Mouse (Mus musculus) midbrain, postnatal 0 days (tissue): ENCODE results near the gene Calcrl. TPM values are rescaled to one million over a fixed set of nuclear protein-coding genes. Genes with fewer than 3 reads are reported as not detected.
A peak's percentile ranks its signal among the peaks of the same experiment; 100 is the strongest.

ENCODE experiments used
- ATAC-seq: fragments of 200-750 bp; cut with Nextera tagmentation; 2 replicates; pipeline ENCODE4 v1.8.0; 2017; ENCODE audit warnings: moderate number of reproducible peaks, mild to moderate bottlenecking, moderate TSS enrichment, moderate library complexity; ENCODE audit not compliant: low FRiP score
- DNase-seq: peaks from one replicate; pipeline ENCODE4 v3.0.0-alpha.2; 2015; ENCODE audit warnings: low spot score
- H3K27ac ChIP-seq: fragments of 300-500 bp; sonication (generic); 2 replicates; pipeline ENCODE4 v1.5.1; 2014; ENCODE audit warnings: low read depth, mild to moderate bottlenecking, low read length, mixed read lengths
- H3K27me3 ChIP-seq: fragments of 300-500 bp; sonication (generic); 2 replicates; pipeline ENCODE4 v1.6.1; 2014; ENCODE audit warnings: low read length, control low read depth, mixed read lengths; ENCODE audit not compliant: insufficient read depth
- H3K36me3 ChIP-seq: fragments of 300-500 bp; sonication (generic); 2 replicates; pipeline ENCODE4 v1.6.1; 2014; ENCODE audit warnings: low read length, control low read depth, mixed read lengths; ENCODE audit not compliant: insufficient read depth
- H3K4me1 ChIP-seq: fragments of 300-500 bp; sonication (generic); 2 replicates; pipeline ENCODE4 v1.6.1; 2014; ENCODE audit warnings: mild to moderate bottlenecking, control low read depth, antibody characterized with exemption, low read length, mixed read lengths; ENCODE audit not compliant: insufficient read depth
- H3K4me2 ChIP-seq: fragments of 300-500 bp; sonication (generic); 2 replicates; pipeline ENCODE4 v1.6.1; 2014; ENCODE audit warnings: low read depth, mild to moderate bottlenecking, low read length, mixed read lengths; ENCODE audit not compliant: poor library complexity, severe bottlenecking
- H3K4me3 ChIP-seq: fragments of 300-500 bp; sonication (generic); 2 replicates; pipeline ENCODE4 v1.5.1; 2014; ENCODE audit warnings: low read depth, mild to moderate bottlenecking, low read length, moderate library complexity
- H3K9ac ChIP-seq: fragments of 300-500 bp; sonication (generic); replicated peaks from 2 replicates; pipeline ENCODE4 v1.6.1; 2014; ENCODE audit warnings: mild to moderate bottlenecking, low read length, moderate library complexity, mixed read lengths; ENCODE audit not compliant: poor library complexity, severe bottlenecking
- H3K9me3 ChIP-seq: fragments of 300-500 bp; sonication (generic); 2 replicates; pipeline ENCODE4 v1.6.1; 2016; ENCODE audit warnings: low read length, control low read depth
- CTCF ChIP-seq: IDR thresholded peaks from 2 replicates; pipeline ENCODE4 v1.5.1; 2016; ENCODE audit warnings: antibody characterized with exemption, mild to moderate bottlenecking
- WGBS: fragments of 180-500 bp; shearing (Covaris S2); extraction: QIAGEN DNeasy Blood & Tissue Kit; methylation state at CpG from one replicate; pipeline ENCODE4 v1.1.7; 2014; 5-methylcytosine and 5-hydroxymethylcytosine counted together
- polyA plus RNA-seq: library from polyadenylated mRNA; unstranded; fragments of >200 nt; fragmentation: Nextera tagmentation; extraction: Ambion mirVana; gene quantifications from 2 replicates; pipeline ENCODE4 v1.2.1, GENCODE M21; 2015
- total RNA-seq: library from RNA; depleted of rRNA; stranded (reverse); fragments of >200 nt; gene quantifications from 2 replicates; pipeline ENCODE4 v1.2.3, GENCODE M21; 2014

The Calcrl gene
- total and polyA plus RNA-seq, 2 experiments from 2014 or later: 6.0 to 19.5 TPM

- ATAC-seq (no peak), DNase-seq (no peak)
- H3K9ac ChIP-seq: no peak overlapping the region
- no peaks in the 10 kb centered on the region for H3K9me3 ChIP-seq
- WGBS: 67% methylated on average over 1 of the region's 1 CpGs
- H3K4me3 ChIP-seq: no peak overlapping the region
- no peak overlapping the region for H3K27ac ChIP-seq
- no peak overlapping the region for H3K4me2 ChIP-seq
- no peaks in the 10 kb centered on the region for H3K4me1 ChIP-seq
- H3K27me3 ChIP-seq: no peaks in the 10 kb centered on the region
- H3K36me3 ChIP-seq: no peaks in the 10 kb centered on the region
- TF ChIP-seq CTCF: no peak
These were observed 87.3 kb downstream of the Calcrl start for GRCm38 (mm10) chr2:84337774-84338450.

DNA sequence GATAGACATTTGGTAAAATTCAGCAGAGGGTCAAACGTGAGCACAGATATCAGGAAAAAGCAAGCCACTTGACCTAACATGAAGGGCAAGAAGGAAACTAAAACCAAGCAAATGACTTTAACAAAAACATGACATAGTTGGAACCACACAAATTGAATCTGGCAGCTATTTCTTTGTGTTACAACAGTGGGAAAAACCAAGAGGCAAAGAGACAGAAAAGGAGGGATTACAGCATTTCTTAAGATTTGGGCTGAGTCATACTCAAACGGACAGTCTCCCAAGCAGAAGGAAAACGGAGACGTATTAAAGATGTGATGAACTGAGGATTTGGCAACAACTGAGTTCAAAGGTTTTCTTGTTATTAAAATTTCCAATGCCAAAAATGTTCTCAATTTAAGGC, 88.9 kb downstream of the Calcrl start:
- no peak for ATAC-seq
- WGBS: 63% methylated on average over 4 of the region's 4 CpGs
- DNase-seq: no peak

GRCm38 (mm10) chr2:84316185-84316805, 108.9 kb downstream of the Calcrl start:
- Histone ChIP-seq H3K9me3 (no peaks in the 10 kb centered on the region), H3K4me2 (no peak overlapping the region), H3K36me3 (no peaks in the 10 kb centered on the region), H3K4me1 (no peaks in the 10 kb centered on the region), H3K27ac (no peak overlapping the region), H3K9ac (no peak overlapping the region), H3K4me3 (no peak overlapping the region), H3K27me3 (no peaks in the 10 kb centered on the region)
- TF ChIP-seq CTCF: no peak
- no peak for DNase-seq
- WGBS: 74% methylated on average over 4 of the region's 4 CpGs
- no peak for ATAC-seq

More for the DNA sequence above, 88.9 kb downstream of the Calcrl start:
- Histone ChIP-seq H3K4me2 (no peak overlapping the region), H3K27me3 (no peaks in the 10 kb centered on the region), H3K36me3 (no peaks in the 10 kb centered on the region), H3K9ac (no peak overlapping the region), H3K27ac (no peak overlapping the region), H3K4me1 (no peaks in the 10 kb centered on the region), H3K9me3 (no peaks in the 10 kb centered on the region), H3K4me3 (no peak overlapping the region)
- no peak for TF ChIP-seq CTCF

- 33% methylated on average over 5 of the region's 5 CpGs for WGBS
- no peak overlapping the region for H3K27ac ChIP-seq
- no peak overlapping the region for H3K4me3 ChIP-seq
- no peaks in the 10 kb centered on the region for H3K36me3 ChIP-seq
- no peaks in the 10 kb centered on the region for H3K4me1 ChIP-seq
- no peaks in the 10 kb centered on the region for H3K27me3 ChIP-seq
- no peak overlapping the region for H3K4me2 ChIP-seq
- DNase-seq: no peak
- TF ChIP-seq CTCF: no peak
- no peak overlapping the region for H3K9ac ChIP-seq
- ATAC-seq: no peak
- no peaks in the 10 kb centered on the region for H3K9me3 ChIP-seq
These were observed 128.7 kb downstream of the Calcrl start for GRCm38 (mm10) chr2:84296517-84296916.

DNA sequence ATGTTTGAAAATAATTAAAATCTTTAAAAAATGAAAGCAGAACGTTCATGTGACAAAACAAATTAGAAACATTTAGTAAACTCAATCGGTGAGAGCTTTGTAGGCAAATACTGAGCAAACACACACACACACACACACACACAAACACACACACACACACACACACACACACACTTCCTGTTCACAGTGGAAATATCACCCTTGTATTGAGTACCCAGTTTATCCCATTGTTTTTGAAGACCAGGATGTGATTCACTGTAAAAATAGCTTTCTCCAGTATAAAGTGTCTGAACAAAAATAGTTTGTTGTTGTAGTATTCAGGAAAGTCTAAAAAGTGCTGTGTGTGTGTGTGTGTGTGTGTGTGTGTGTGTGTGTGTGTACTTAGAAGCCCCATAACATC, 130.1 kb downstream of the Calcrl start:
- Histone ChIP-seq H3K36me3 (no peaks in the 10 kb centered on the region), H3K27me3 (no peaks in the 10 kb centered on the region), H3K4me2 (no peak overlapping the region), H3K4me3 (no peak overlapping the region), H3K4me1 (no peaks in the 10 kb centered on the region), H3K9me3 (no peaks in the 10 kb centered on the region), H3K27ac (no peak overlapping the region), H3K9ac (no peak overlapping the region)
- DNase-seq (no peak), ATAC-seq (no peak)
- no peak for TF ChIP-seq CTCF
- 78% methylated on average over 2 of the region's 2 CpGs for WGBS

DNA sequence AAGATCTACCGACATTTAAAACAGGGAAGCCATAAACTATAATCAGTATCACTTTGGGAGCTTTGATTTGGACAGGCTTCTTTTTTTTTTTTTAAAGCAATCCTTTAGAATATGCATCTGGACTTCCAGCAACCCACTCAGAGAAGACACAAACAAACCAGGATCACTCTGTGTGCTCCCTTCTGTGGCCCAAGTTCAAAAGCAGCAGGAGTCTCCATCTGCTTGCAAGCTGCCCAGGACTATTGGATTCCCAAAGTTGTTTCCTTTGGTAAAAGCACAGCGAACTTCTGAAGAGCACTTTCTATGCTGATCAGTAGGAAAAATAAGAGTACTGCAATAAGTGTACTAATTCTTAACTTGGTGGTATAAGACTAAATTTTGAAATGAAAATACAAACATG, 130.6 kb downstream of the Calcrl start:
- Histone ChIP-seq H3K9ac (no peak overlapping the region), H3K36me3 (no peaks in the 10 kb centered on the region), H3K4me3 (no peak overlapping the region), H3K9me3 (no peaks in the 10 kb centered on the region), H3K27ac (no peak overlapping the region), H3K4me2 (no peak overlapping the region), H3K27me3 (no peaks in the 10 kb centered on the region), H3K4me1 (no peaks in the 10 kb centered on the region)
- 60% methylated on average over 2 of the region's 2 CpGs for WGBS
- DNase-seq (peak; percentile 31), ATAC-seq (no peak)
- TF ChIP-seq CTCF: no peak
